Mouse (Mus musculus) heart, postnatal 14 days (tissue): ENCODE data around the gene Rras2. TPM values are rescaled to one million over a fixed set of nuclear protein-coding genes. Genes with fewer than 3 reads are reported as not detected.
A peak's percentile ranks its signal among the peaks of the same experiment; 100 is the strongest.

Source experiments
- DNase-seq, 2 experiments: peaks; one replicate each; pipeline ENCODE4 v3.0.0; 2021 to 2022
- intact Hi-C: fragments of 180-260 bp; cut with DNase I; formaldehyde crosslinking; loops from one replicate; pipeline ENCODE4 v1.15.1; 2025
- total RNA-seq, 2 experiments: library from RNA; stranded (reverse); gene quantifications; 2 replicates each; pipeline ENCODE4 v1.2.3; 2021

Rras2 gene
- total RNA-seq, 2 experiments from 2014 or later: 43.8 to 44.2 TPM

DNA sequence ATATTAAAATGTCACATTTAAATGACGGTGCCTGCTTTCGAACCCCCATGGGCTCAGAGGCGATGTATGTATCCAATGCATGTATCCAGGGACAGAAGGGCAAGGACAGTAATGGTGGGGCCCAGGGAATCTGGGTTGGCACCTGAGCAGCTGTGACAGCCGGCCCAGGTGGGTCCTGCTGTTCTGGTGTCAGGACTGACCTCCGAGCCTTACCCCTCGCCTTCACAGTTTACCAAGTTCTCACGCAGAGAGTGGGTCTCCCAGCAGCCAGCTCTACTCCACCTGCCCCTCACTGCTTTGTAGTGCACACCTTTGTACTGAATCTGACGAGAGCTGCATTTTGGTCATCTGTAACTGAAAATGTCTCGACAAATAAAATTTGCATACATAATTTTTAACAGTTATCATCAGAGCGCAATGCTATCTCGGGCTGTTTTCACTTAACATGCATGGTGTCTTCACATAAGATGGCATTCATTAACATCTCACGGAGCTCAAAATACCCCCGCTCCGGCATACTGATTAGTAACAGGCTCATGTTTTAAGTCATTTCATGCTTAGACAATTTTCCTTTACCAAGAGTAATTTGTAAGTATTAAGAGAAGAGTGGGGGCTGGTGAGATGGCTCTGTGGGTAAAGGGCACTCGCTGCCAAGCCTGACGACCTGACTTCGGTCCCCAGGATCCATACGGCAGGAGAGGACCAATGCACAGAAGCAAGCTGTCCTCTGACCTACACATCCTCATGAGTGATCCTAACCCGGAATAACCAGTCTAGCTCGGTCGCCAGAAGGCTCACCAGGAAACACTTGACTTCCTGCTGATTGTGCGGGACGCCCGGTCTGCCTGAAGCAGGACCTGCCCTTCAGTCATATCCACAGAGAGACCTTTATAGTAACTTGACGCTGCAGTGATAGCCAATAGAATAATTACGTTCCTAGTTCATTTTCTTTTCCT lies 74.3 kb downstream of the Rras2 start:
- intact Hi-C loops: no loop called here
- peak; percentile 24 to 33 for DNase-seq

DNA sequence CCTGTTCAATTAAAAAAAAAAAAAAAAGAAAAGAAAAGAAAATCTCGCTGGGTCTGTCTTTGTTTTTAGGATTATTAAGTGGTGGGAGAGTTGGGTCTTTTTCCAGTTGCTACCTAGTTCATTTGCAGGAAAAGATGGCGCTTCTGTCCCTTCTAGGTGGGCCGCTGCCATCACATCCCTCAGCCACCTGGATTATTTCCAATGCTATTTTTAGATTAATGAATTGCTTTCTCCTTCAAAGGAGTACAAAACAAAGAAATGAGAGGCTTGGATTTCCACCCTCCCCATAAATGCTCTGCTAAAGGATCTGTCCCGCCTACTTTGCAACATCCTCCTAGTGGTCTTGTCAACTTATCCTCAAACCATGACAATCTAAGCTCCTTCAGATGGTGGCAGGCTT lies 76.2 kb downstream of the Rras2 start:
- intact Hi-C loops: no loop called here
- no peak for DNase-seq

DNA sequence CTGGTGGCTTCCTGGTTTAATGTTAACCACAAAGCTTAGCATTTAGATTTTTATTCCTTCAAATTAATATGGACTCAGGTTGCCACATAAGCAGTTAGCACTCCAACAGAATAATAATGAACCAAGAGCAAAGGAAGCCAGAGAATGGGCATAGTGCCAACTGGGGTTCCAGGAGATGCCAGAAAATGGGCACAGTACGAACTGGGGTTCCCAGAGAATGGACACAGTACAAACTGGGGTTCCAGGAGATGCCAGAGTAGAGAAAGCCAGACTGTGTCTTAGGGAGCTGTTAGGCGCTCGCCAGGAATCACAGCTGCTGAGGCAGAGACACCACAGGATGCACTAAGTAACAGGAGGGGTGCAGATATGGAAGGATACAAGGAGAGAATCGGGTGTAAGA lies 80.3 kb downstream of the Rras2 start:
- DNase-seq: no peak
- intact Hi-C loops: no loop called here

DNA sequence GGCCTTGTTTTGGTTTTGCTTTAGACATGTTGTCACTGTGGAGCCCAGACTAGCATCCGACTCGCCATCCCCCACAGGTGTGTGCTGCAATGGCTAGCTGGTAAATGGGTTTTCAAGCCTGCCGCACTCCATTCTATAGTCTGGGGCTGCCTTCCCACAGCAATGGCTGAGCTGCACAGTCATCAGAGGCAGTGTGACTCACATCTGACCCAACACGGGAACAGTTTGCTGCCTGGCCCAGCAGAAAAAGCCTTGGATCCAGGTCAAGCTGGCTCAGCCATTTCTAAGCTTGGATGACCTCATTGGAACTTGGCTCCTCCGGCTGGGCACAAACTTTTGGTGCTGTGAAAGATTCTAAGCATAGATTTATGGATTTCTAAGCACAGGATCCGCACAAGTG lies 88.0 kb downstream of the Rras2 start:
- DNase-seq: peak; percentile 36 to 63
- intact Hi-C loops: no loop called here

DNA sequence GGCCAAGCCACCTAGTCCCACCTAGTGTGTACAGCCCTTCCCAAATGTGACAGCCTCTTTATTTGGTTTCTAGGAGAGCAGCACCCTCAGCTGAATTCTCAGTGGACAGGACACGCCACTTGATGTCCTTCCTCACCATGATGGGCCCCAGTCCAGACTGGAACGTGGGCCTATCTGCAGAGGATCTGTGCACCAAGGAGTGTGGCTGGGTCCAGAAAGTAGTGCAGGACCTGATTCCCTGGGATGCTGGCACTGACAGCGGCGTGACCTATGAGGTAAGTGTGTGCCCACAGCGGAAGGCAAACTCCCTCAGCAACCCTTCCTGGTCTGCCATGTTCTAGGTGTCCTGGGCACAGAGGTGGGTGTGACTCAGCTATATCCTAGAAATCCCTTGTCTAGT lies 88.8 kb downstream of the Rras2 start:
- no peak for DNase-seq
- intact Hi-C loops: loop anchor here (1.0 kb wide), 1 partner anchor 46 kb away; no protein-coding TSS in a partner anchor

DNA sequence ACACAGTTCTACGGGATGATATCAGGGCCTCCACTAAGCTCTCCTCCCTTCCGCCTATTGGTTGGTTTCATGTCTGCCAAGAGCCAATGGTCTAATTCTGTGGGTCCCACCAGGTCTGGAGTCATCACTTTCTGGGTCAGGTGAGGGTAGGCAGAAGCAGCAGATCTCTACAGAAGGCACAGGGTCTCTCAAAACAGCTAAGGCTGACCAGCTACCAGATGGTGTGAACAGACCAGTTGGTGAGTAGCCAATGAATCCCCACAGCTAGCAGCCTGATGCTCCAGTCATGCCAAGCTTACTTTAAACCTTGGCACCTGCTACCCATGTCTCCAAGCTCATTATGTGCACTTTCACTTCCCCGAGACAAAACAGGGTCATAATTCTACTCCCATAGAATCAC lies 90.2 kb downstream of the Rras2 start:
- intact Hi-C loops: no loop called here
- no peak for DNase-seq

DNA sequence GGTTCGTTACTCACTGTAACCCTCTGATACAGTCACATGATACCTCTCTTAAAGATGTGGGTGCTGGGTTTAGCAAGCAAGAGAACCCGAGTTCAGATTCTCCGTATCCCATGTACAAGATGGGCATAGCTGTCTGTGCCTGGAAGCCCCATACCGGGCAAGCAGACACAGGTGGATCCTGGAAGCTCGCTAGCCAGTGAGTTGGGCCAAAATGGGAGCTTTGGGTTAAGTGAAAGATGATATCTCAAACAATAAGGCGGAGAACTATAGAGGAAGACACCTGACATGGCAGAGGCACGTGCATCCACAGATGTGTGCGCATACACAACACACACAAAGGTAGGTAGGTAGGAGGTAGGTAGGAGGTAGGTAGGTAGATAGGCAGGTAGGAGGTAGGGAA lies 90.7 kb downstream of the Rras2 start:
- DNase-seq: no peak
- intact Hi-C loops: no loop called here

DNA sequence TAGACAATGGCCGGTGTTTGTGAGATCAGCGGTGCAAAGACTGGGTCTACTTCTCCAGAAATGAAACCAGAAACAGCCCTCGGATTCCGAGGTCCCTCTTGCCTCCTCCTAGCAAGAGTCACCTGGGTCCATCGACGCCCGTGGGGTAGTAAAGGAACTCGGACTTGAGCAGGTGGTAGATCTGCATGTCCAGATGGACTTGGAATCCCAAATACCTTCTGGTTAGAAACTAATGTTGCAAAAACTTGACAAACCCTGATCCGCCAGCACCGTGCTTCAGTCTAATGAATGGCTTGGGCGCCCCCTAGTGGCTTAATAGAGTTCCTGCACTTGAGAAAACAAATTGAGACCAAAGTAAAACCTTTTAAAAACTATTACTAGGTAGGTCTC lies 96.9 kb downstream of the Rras2 start:
- intact Hi-C loops: loop anchor here (1.0 to 5.0 kb wide), 3 partner anchors 261 to 643 kb away; no protein-coding TSS in a partner anchor
- peak; percentile 74 to 81 for DNase-seq

DNA sequence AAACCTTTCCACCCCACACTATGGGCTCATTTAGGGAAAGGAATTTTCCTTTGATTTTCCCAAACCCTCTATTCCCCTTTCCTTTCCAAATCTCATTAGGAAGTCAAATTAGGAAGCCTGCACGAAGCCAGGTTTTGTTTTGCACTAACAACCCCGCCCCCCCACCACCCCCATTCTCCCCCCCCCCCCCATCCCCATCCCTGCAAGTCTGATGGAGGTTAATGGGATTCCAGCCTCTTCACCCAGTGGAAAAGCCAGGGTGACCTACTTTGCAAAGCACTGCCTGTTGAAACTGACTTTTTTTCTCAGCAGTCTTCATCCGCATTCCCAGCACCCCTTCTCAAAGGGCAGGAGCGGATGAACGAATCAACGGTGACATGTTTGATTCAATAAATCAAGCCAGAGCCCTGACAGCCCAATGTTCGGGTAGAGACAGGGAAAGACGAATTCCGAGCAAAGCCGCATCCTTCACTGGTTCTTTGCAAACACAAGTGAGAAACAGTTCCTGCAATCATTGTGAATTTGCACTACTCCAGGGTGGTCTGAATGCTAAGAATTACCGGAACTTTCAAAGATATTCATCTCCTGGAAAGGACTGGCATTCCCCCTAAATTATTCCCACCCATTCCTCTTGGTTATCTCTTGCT lies 97.4 kb downstream of the Rras2 start:
- peak in 1 of 2 experiments; percentile 13 for DNase-seq
- intact Hi-C loops: loop anchor here (1.0 to 5.0 kb wide), 3 partner anchors 261 to 643 kb away; no protein-coding TSS in a partner anchor

DNA sequence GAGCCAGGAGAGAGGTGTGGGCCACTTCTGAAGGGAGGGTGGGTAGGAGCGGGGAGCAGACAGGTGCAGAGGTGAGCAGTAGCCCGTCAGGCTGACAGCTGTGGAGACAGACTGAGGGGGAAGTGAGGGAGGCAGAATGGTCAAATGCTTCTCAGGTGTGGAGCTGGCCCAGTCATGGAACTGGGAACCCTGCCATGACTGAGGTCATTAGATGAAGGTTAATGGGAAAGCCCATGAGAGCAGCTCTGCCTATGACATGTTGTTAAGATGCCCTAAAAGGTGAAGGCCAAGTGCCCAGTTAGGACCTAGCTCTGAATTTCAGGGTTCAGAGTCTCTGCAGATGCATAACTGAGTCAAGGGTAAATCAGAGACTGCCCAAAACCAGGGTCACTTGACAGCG lies 98.7 kb downstream of the Rras2 start:
- no peak for DNase-seq
- intact Hi-C loops: no loop called here

DNA sequence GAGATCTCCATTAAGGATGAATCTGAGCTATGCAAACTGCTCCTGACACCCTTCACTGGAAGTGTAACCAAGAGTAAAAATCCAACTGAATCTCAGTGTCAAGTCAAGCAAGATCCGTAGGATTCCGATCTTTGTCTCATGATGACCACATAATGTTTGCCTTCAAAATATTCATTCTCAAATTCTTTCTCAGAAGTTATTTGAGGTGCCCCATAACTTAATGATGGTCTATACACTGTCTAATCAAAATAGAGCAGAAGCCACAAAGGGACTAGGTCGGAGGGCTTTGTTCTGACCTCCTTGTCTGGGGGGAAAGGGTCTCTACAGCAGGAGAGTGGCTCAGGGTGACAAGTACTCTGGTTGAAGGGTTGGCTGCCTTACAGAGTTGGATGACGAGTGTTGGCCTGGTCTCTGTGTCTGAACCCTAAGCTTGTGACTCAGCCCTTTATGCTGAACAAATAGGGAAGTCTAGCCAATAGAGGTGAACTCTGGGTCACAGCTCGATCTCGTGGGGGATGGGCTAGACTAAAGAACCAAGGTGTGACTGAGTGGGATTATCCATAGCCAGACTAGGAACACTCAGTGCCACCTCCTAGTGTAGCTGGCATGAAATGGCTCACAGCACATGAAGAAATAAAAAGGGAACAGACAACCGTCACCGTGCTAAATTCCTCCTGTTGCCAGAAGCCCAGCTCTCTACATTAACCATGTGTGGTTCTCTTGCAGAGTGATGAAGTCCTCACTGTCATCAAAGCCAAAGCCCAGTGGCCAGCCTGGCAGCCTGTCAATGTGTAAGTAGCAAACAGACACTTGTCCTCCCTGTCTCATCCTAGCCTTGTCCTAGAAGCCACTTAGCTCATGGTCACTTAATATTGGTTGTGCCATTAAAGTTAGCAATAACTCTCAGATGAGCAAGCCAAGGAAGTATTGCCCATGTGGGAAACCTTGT lies 101.3 kb downstream of the Rras2 start:
- intact Hi-C loops: no loop called here
- DNase-seq: peak in 1 of 2 experiments; percentile 19

DNA sequence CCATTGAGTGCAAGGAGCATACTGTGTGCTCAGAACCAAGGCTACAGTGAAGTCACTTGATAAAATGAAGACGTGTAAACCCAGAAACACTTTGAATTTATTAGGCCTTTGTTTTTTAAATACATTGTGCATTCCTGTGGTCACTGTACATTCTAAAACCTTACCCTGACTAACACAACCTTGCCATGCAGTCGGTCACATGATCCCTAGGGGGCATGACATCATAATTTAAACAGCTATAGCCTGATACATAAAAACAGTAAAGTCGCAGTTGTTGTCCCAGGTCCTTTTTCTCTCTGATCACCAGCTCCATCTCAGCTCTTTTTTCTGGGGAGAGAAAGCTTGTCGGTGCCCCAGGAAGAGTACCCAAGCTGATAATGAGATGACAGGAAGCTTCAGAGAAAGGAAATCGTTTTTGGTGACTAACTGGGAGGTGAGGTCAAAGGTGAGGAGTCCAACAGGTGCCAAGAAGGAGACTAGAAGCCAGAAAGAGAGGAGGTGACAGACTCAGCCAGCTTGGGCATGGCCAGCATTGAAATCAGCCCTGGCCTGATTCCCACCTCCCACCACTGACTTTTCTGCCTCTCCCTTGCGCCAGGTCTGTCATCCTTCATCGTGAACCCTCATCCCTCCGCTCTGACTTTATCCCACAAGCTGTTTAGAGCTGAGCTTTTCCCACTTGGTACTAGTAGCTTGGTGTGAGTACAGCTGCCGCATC lies 105.7 kb downstream of the Rras2 start:
- intact Hi-C loops: no loop called here
- DNase-seq: no peak

DNA sequence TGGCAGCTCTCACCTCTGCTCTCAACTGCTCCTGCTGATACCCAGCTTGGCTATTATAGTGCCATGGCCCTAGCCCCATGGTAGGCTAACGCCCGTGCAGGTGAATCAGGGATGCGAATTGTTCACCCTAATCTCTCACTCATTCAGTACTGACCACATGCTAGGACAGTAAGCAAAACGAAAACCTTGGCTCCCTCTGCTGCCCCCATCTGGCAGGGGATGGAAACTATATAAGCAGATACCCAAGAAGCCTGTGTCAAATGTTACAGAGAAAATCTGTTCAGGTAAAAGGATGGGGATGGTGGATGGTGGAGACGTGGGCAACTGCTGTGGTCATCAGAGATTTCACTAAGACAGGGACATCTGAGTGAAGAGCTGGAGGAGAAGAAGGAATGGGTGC lies 110.0 kb downstream of the Rras2 start:
- peak; percentile 31 to 50 for DNase-seq
- intact Hi-C loops: no loop called here

DNA sequence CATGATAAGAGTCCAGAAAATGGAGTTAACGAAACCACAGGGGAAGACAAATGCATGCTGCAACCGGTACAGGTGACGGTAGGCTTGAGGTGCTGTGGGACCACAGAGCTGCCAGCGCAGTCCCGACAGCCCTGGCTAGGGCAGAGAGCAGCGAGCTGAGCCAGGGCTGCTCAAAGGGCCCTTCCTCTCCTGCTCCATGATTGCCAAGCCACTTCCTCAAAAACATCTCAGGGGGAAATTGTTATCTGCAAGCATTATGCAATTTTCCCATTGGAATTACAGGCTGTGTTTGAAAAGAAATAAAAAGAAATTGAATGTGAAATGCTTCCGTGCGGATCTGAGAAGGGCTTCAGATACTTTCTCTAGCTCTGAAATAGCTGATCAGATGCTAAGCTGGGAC lies 111.1 kb downstream of the Rras2 start:
- intact Hi-C loops: no loop called here
- no peak for DNase-seq

DNA sequence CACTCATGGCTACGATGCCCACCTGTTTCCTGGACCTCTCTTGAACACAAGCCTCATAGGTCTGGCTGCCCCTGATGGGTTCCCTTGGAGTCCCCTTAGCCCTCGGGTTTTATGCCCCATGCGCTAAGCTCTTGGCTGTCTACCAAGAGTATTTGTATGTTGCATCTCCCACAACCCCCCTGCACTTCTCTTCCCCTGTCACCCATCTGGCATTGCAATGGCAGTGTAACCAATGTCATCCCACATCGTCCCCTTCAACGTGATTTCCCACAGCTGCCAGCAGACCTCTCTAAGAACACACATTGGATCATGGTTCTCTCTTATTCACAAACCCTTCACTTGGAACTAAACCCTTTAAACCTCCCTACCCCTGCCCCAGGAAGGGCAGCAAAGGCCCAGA lies 112.1 kb downstream of the Rras2 start:
- intact Hi-C loops: no loop called here
- no peak for DNase-seq

DNA sequence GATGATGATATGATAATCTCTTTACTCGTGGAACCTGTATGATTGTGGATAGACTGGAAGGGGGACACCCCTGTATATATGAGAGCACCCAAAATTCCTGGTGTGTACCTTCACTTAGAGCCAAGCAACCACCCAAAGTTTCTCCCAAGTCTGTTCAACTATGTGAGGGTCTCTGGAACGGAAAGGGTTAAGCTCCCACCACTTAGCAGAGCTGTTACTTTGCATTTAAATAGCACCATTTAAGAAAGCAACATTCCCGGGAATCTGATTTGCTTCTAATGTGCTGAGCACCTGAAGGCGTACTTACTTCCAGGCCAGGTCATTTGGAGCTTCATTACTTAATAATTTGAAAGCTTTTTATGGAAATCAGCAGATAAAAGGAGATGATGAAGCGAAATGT lies 113.4 kb downstream of the Rras2 start:
- no peak for DNase-seq
- intact Hi-C loops: no loop called here

DNA sequence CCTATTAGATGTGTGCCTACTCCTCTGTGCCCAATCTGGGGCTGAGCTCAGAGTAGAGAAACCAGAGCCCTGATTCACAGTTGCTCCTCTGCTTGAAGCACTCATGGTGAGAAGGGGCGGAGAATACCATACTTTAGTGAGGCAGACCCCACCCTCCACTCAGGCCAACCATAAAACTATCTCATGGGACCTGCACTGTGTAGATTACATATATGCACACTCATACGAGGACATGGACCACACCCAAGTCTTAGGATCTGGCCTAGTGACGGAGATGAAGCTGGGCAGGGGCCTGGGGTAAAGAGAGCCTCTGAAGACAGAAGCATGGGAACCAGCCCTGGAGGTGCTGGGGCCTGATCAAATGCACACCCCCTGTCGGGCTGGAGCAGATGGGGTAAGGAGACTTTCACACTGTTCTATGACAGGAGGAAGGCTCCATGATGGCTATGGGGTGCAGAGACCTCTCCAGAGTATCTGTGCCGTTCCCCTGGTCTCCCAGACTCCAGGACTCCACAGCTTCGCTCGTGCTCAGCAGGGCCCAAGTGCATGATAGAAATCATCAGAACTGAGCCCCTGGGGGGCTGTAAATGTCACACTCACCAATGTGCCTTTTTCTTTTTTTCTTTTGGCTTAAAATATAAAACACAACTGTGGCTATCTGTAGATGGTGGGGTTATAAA lies 119.8 kb downstream of the Rras2 start:
- DNase-seq: no peak
- intact Hi-C loops: no loop called here
